Mouse (Mus musculus) intestine, embryonic 15.5 days (tissue): ENCODE measurements around the gene Eif4e2. TPM values are rescaled to one million over a fixed set of nuclear protein-coding genes. Genes with fewer than 3 reads are reported as not detected.

Experiments
- ATAC-seq: fragments of 200-750 bp; cut with Nextera tagmentation; 2 replicates; pipeline ENCODE4 v1.8.0; 2017; ENCODE audit warnings: moderate TSS enrichment, moderate library complexity
- H3K27ac ChIP-seq: fragments of 300-500 bp; sonication (generic); 2 replicates; pipeline ENCODE4 v1.5.1; 2015; ENCODE audit warnings: mild to moderate bottlenecking, inconsistent platforms
- H3K27me3 ChIP-seq: fragments of 300-500 bp; sonication (generic); replicated peaks from 2 replicates; pipeline ENCODE4 v1.6.1; 2015; ENCODE audit warnings: inconsistent platforms
- H3K36me3 ChIP-seq: fragments of 300-500 bp; sonication (generic); 2 replicates; pipeline ENCODE4 v1.6.1; 2015; ENCODE audit warnings: inconsistent platforms
- H3K4me1 ChIP-seq: fragments of 300-500 bp; sonication (generic); replicated peaks from 2 replicates; pipeline ENCODE4 v1.6.1; 2015; ENCODE audit warnings: inconsistent platforms
- H3K4me2 ChIP-seq: fragments of 300-500 bp; sonication (generic); replicated peaks from 2 replicates; pipeline ENCODE4 v1.6.1; 2015; ENCODE audit warnings: mild to moderate bottlenecking, inconsistent platforms
- H3K4me3 ChIP-seq: fragments of 300-500 bp; sonication (generic); replicated peaks from 2 replicates; pipeline ENCODE4 v1.5.1; 2015; ENCODE audit warnings: inconsistent platforms
- H3K9ac ChIP-seq: fragments of 300-500 bp; sonication (generic); 2 replicates; pipeline ENCODE4 v1.6.1; 2015; ENCODE audit warnings: inconsistent platforms
- H3K9me3 ChIP-seq: fragments of 300-500 bp; sonication (generic); 2 replicates; pipeline ENCODE4 v1.6.1; 2016; ENCODE audit warnings: inconsistent platforms
- WGBS: fragments of 180-500 bp; shearing (Covaris S2); methylation state at CpG from one replicate; pipeline ENCODE4 v1.1.7; 2015; 5-methylcytosine and 5-hydroxymethylcytosine counted together
- polyA plus RNA-seq: library from polyadenylated mRNA; unstranded; fragments of >200 nt; fragmentation: Nextera tagmentation; extraction: Ambion mirVana; gene quantifications from 2 replicates; pipeline ENCODE4 v1.2.1, GENCODE M21; 2015

Gene Eif4e2
- polyA plus RNA-seq, 1 experiment from 2014 or later = 170 TPM

DNA sequence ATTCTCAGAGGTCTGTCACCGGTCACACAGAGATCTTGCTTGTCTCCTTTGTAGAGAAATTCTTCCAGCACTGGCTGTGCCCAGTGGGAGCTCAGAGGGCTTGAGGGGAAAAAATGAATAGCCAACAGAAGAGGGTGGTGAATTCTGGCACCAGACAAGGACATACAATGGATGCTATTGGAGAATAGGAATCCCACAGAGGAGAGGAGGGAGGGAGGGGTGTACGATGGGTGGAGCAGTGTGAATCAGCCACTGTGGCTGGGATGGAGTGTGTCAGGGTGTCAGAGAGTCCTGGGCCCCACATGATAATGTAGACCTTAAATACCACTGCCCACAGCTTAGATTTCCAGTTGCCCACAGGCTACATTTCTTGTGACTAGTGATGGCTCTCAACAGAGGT is 73.4 kb downstream of the Eif4e2 start:
- ATAC-seq = no peak
- WGBS = 76% methylated on average over 2 of the region's 2 CpGs

More for the DNA sequence above, 73.4 kb downstream of the Eif4e2 start:
- Histone ChIP-seq H3K27ac (no peak overlapping the region), H3K9me3 (no peaks in the 10 kb centered on the region), H3K9ac (no peak overlapping the region), H3K4me3 (no peak overlapping the region), H3K27me3 (no peaks in the 10 kb centered on the region), H3K4me1 (no peaks in the 10 kb centered on the region), H3K36me3 (no peaks in the 10 kb centered on the region), H3K4me2 (no peak overlapping the region)

Other genes with a start within 250 kb of the Eif4e2 start
- not detected in 2 replicates for gene Alppl2, start 124.0 kb upstream of the Eif4e2 start, polyA plus RNA-seq
- 113 and 131 TPM in 2 replicates for gene Alpi, start 112.3 kb upstream of the Eif4e2 start, polyA plus RNA-seq
- 0.11 TPM in 1 of 2 replicates, not detected in the other for gene Akp3, start 88.9 kb upstream of the Eif4e2 start, polyA plus RNA-seq
- gene Ecel1, start 57.4 kb upstream of the Eif4e2 start, polyA plus RNA-seq = 2.4 and 2.5 TPM in 2 replicates
- not detected in 2 replicates for gene Prss56, start 30.6 kb upstream of the Eif4e2 start, polyA plus RNA-seq
- gene Chrnd, start 23.3 kb upstream of the Eif4e2 start, polyA plus RNA-seq = not detected in 2 replicates
- gene Chrng, start 9.3 kb upstream of the Eif4e2 start, polyA plus RNA-seq = 0.18 TPM in 1 of 2 replicates, not detected in the other
- gene Efhd1, start 50.4 kb downstream of the Eif4e2 start, polyA plus RNA-seq = 0.08 and 0.57 TPM in 2 replicates
- gene Gigyf2, start 113.1 kb downstream of the Eif4e2 start, polyA plus RNA-seq = 46.8 and 47.5 TPM in 2 replicates
- 0.45 and 0.62 TPM in 2 replicates for gene Kcnj13, start 180.8 kb downstream of the Eif4e2 start, polyA plus RNA-seq